Mouse (Mus musculus) heart, adult 8-10 months (tissue): ENCODE results near the gene Trp63. TPM values are rescaled to one million over a fixed set of nuclear protein-coding genes. Genes with fewer than 3 reads are reported as not detected.
"Not testable (repeated sequence)": the region's sequence is repeated elsewhere in the genome, so short reads cannot be mapped to it uniquely, and the experiment has no call there.

Source experiments
- DNase-seq: peaks from one replicate; pipeline ENCODE4 v3.0.0; 2022; ENCODE audit warnings: low spot score
- total RNA-seq, 4 experiments: library from RNA; stranded (reverse); gene quantifications; 2 replicates each; pipeline ENCODE4 v1.2.4; 2022

Gene Trp63
- total RNA-seq, result 1 to 10 TPM in 1 of 4 experiments, under 1 TPM in 3; 0.38 to 1.2 (median 0.60) TPM

GRCm38 (mm10) chr16:25683531-25684248 is at the start of gene Trp63:
Trp63 (plus strand) TSS chr16:25683763.
- no peak for DNase-seq

GRCm38 (mm10) chr16:25644716-25645115 is 38.8 kb upstream of the Trp63 start:
- not testable (repeated sequence) for DNase-seq

- no peak for DNase-seq
These were observed 22.9 kb upstream of the Trp63 start for GRCm38 (mm10) chr16:25660510-25661235.

GRCm38 (mm10) chr16:25663116-25663515 is 20.4 kb upstream of the Trp63 start:
- DNase-seq, result no peak

GRCm38 (mm10) chr16:25673861-25674440 is 9.6 kb upstream of the Trp63 start:
- no peak for DNase-seq

- DNase-seq, result no peak
These were observed 3.2 kb upstream of the Trp63 start for GRCm38 (mm10) chr16:25680369-25680768.

GRCm38 (mm10) chr16:25682533-25682932 is 1.0 kb upstream of the Trp63 start:
- peak; percentile 13 for DNase-seq

GRCm38 (mm10) chr16:25684572-25684971 is 1.0 kb downstream of the Trp63 start:
- no peak for DNase-seq

- DNase-seq, result no peak
These were observed 7.0 kb downstream of the Trp63 start for GRCm38 (mm10) chr16:25690612-25691011.

- DNase-seq, result no peak
These were observed 17.7 kb downstream of the Trp63 start for GRCm38 (mm10) chr16:25701252-25701651.

GRCm38 (mm10) chr16:25706260-25706659 is 22.7 kb downstream of the Trp63 start:
- no peak for DNase-seq

- no peak for DNase-seq
These were observed 32.2 kb downstream of the Trp63 start for GRCm38 (mm10) chr16:25715790-25716189.

- DNase-seq, result peak; percentile 41
These were observed 39.6 kb downstream of the Trp63 start for GRCm38 (mm10) chr16:25723131-25723530.

- no peak for DNase-seq
These were observed 43.4 kb downstream of the Trp63 start for GRCm38 (mm10) chr16:25727001-25727400.

- peak; percentile 11 for DNase-seq
These were observed 44.5 kb downstream of the Trp63 start for GRCm38 (mm10) chr16:25727957-25728506.

GRCm38 (mm10) chr16:25736912-25737311 is 53.3 kb downstream of the Trp63 start:
- DNase-seq, result no peak

- no peak for DNase-seq
These were observed 54.1 kb downstream of the Trp63 start for GRCm38 (mm10) chr16:25737623-25738050.

GRCm38 (mm10) chr16:25746807-25747206 is 63.2 kb downstream of the Trp63 start:
- peak; percentile 65 for DNase-seq

GRCm38 (mm10) chr16:25751866-25752265 is 68.3 kb downstream of the Trp63 start:
- DNase-seq, result no peak

- no peak for DNase-seq
These were observed 74.5 kb downstream of the Trp63 start for GRCm38 (mm10) chr16:25758108-25758507.

- DNase-seq, result no peak
These were observed 82.0 kb downstream of the Trp63 start for GRCm38 (mm10) chr16:25765549-25765948.

GRCm38 (mm10) chr16:25774611-25775010 is 91.0 kb downstream of the Trp63 start:
- DNase-seq, result no peak
